Mouse (Mus musculus) lung, embryonic 15.5 days (tissue): ENCODE measurements around the gene Tsku. TPM values are rescaled to one million over a fixed set of nuclear protein-coding genes. Genes with fewer than 3 reads are reported as not detected.
A peak's percentile ranks its signal among the peaks of the same experiment; 100 is the strongest.

Experiments used
- ATAC-seq: fragments of 200-750 bp; cut with Nextera tagmentation; 2 replicates; pipeline ENCODE4 v1.8.0; 2017; ENCODE audit warnings: moderate number of reproducible peaks, borderline replicate concordance; ENCODE audit not compliant: low FRiP score, low TSS enrichment; ENCODE audit errors: extremely low read depth
- H3K27ac ChIP-seq: fragments of 300-500 bp; sonication (generic); 2 replicates; pipeline ENCODE4 v1.5.1; 2015; ENCODE audit warnings: moderate library complexity, mild to moderate bottlenecking, inconsistent platforms
- H3K27me3 ChIP-seq: fragments of 300-500 bp; sonication (generic); 2 replicates; pipeline ENCODE4 v1.6.1; 2015; ENCODE audit warnings: inconsistent platforms
- H3K36me3 ChIP-seq: fragments of 300-500 bp; sonication (generic); 2 replicates; pipeline ENCODE4 v1.6.1; 2015; ENCODE audit warnings: inconsistent platforms
- H3K4me1 ChIP-seq: fragments of 300-500 bp; sonication (generic); 2 replicates; pipeline ENCODE4 v1.6.1; 2015; ENCODE audit warnings: inconsistent platforms
- H3K4me2 ChIP-seq: fragments of 300-500 bp; sonication (generic); 2 replicates; pipeline ENCODE4 v1.6.1; 2015; ENCODE audit warnings: inconsistent platforms, mild to moderate bottlenecking, moderate library complexity
- H3K4me3 ChIP-seq: fragments of 300-500 bp; sonication (generic); 2 replicates; pipeline ENCODE4 v1.5.1; 2015; ENCODE audit warnings: mild to moderate bottlenecking, inconsistent platforms
- H3K9ac ChIP-seq: fragments of 300-500 bp; sonication (generic); 2 replicates; pipeline ENCODE4 v1.6.1; 2015; ENCODE audit warnings: inconsistent platforms
- H3K9me3 ChIP-seq: fragments of 300-500 bp; sonication (generic); 2 replicates; pipeline ENCODE4 v1.6.1; 2016; ENCODE audit warnings: inconsistent platforms
- WGBS: fragments of 180-500 bp; shearing (Covaris S2); methylation state at CpG from one replicate; pipeline ENCODE4 v1.1.7; 2015; 5-methylcytosine and 5-hydroxymethylcytosine counted together
- polyA plus RNA-seq: library from polyadenylated mRNA; unstranded; fragments of >200 nt; fragmentation: Nextera tagmentation; extraction: Ambion mirVana; gene quantifications from 2 replicates; pipeline ENCODE4 v1.2.1, GENCODE M21; 2015

Gene Tsku
- polyA plus RNA-seq, 1 experiment from 2014 or later, result 9.1 TPM

- H3K4me3 ChIP-seq, result no peak overlapping the region
- H3K36me3 ChIP-seq, result no peaks in the 10 kb centered on the region
- H3K9ac ChIP-seq, result no peak overlapping the region
- whole genome bisulfite sequencing, result 51% methylated on average over 5 of the region's 5 CpGs
- H3K4me2 ChIP-seq, result no peak overlapping the region
- H3K27me3 ChIP-seq, result no peaks in the 10 kb centered on the region; the same call in 1 of the 2 replicates
- no peaks in the 10 kb centered on the region for H3K9me3 ChIP-seq
- H3K4me1 ChIP-seq, result peaks cover 6% of the 10 kb centered on the region; the same call in 1 of the 2 replicates
- H3K27ac ChIP-seq, result no peak overlapping the region
- ATAC-seq, result no peak
Measured at GRCm38 (mm10) chr7:98340343-98340742, 20.8 kb downstream of the Tsku start.

GRCm38 (mm10) chr7:98333987-98334386, 27.1 kb downstream of the Tsku start:
- no peak overlapping the region for H3K4me2 ChIP-seq
- H3K27me3 ChIP-seq, result no peaks in the 10 kb centered on the region
- no peak overlapping the region for H3K4me3 ChIP-seq
- no peaks in the 10 kb centered on the region for H3K36me3 ChIP-seq
- WGBS, result 69% methylated on average over 3 of the region's 3 CpGs
- no peak overlapping the region for H3K27ac ChIP-seq
- no peak for ATAC-seq
- peaks cover 28% of the 10 kb centered on the region for H3K4me1 ChIP-seq
- no peak overlapping the region for H3K9ac ChIP-seq
- no peaks in the 10 kb centered on the region for H3K9me3 ChIP-seq

GRCm38 (mm10) chr7:98333507-98333906, 27.6 kb downstream of the Tsku start:
- no peaks in the 10 kb centered on the region for H3K36me3 ChIP-seq
- no peaks in the 10 kb centered on the region for H3K27me3 ChIP-seq
- H3K27ac ChIP-seq, result no peak overlapping the region
- H3K9me3 ChIP-seq, result no peaks in the 10 kb centered on the region
- 89% methylated on average over 5 of the region's 5 CpGs for WGBS
- no peak for ATAC-seq
- no peak overlapping the region for H3K9ac ChIP-seq
- H3K4me3 ChIP-seq, result no peak overlapping the region
- peaks cover 28% of the 10 kb centered on the region for H3K4me1 ChIP-seq
- H3K4me2 ChIP-seq, result no peak overlapping the region

GRCm38 (mm10) chr7:98332678-98333397, 28.3 kb downstream of the Tsku start:
- Histone ChIP-seq H3K4me1 (peaks cover 28% of the 10 kb centered on the region), H3K9me3 (no peaks in the 10 kb centered on the region)

GRCm38 (mm10) chr7:98331932-98332331, 29.2 kb downstream of the Tsku start:
- Histone ChIP-seq H3K9ac (no peak overlapping the region), H3K27ac (no peak overlapping the region), H3K4me1 (peaks cover 28% of the 10 kb centered on the region), H3K4me3 (no peak overlapping the region), H3K27me3 (no peaks in the 10 kb centered on the region), H3K4me2 (no peak overlapping the region), H3K9me3 (no peaks in the 10 kb centered on the region), H3K36me3 (no peaks in the 10 kb centered on the region)
- 9% methylated on average over 3 of the region's 3 CpGs for WGBS
- ATAC-seq, result no peak

More at GRCm38 (mm10) chr7:98332678-98333397, 28.3 kb downstream of the Tsku start:
- 54% methylated on average over 5 of the region's 5 CpGs for WGBS
- no peak overlapping the region for H3K27ac ChIP-seq
- no peaks in the 10 kb centered on the region for H3K36me3 ChIP-seq
- H3K4me2 ChIP-seq, result no peak overlapping the region
- ATAC-seq, result no peak
- no peak overlapping the region for H3K4me3 ChIP-seq
- H3K27me3 ChIP-seq, result no peaks in the 10 kb centered on the region
- no peak overlapping the region for H3K9ac ChIP-seq

GRCm38 (mm10) chr7:98330375-98331002, 30.6 kb downstream of the Tsku start:
- 48% methylated on average over 2 of the region's 2 CpGs for WGBS
- Histone ChIP-seq H3K9me3 (no peaks in the 10 kb centered on the region), H3K27me3 (no peaks in the 10 kb centered on the region), H3K27ac (peak overlapping the region; percentile 29; the same call in 1 of the 2 replicates), H3K4me3 (no peak overlapping the region), H3K4me1 (peaks cover 28% of the 10 kb centered on the region), H3K36me3 (no peaks in the 10 kb centered on the region), H3K9ac (no peak overlapping the region), H3K4me2 (no peak overlapping the region)
- ATAC-seq, result peak; percentile 44; the same call in 1 of the 2 replicates

GRCm38 (mm10) chr7:98329651-98330374, 31.3 kb downstream of the Tsku start:
- peaks cover 28% of the 10 kb centered on the region for H3K4me1 ChIP-seq
- no peak overlapping the region for H3K4me3 ChIP-seq
- no peaks in the 10 kb centered on the region for H3K36me3 ChIP-seq
- no peak overlapping the region for H3K9ac ChIP-seq
- WGBS, result 48% methylated on average over 7 of the region's 7 CpGs
- H3K27ac ChIP-seq, result 0 out of 2 replicates have a peak overlapping the region, but pooled peaks have one; percentile 29
- H3K9me3 ChIP-seq, result no peaks in the 10 kb centered on the region
- H3K4me2 ChIP-seq, result no peak overlapping the region
- H3K27me3 ChIP-seq, result no peaks in the 10 kb centered on the region
- ATAC-seq, result peak; percentile 48; the same call in 1 of the 2 replicates

GRCm38 (mm10) chr7:98328311-98328710, 32.8 kb downstream of the Tsku start:
- 50% methylated on average over 2 of the region's 2 CpGs for WGBS
- H3K9ac ChIP-seq, result no peak overlapping the region
- no peak overlapping the region for H3K4me2 ChIP-seq
- H3K36me3 ChIP-seq, result no peaks in the 10 kb centered on the region
- no peaks in the 10 kb centered on the region for H3K27me3 ChIP-seq
- no peaks in the 10 kb centered on the region for H3K9me3 ChIP-seq
- no peak overlapping the region for H3K4me3 ChIP-seq
- no peak for ATAC-seq
- no peak overlapping the region for H3K27ac ChIP-seq
- peaks cover 38% of the 10 kb centered on the region for H3K4me1 ChIP-seq

- Histone ChIP-seq H3K36me3 (no peaks in the 10 kb centered on the region), H3K4me3 (no peak overlapping the region), H3K27me3 (no peaks in the 10 kb centered on the region)
Measured at GRCm38 (mm10) chr7:98326051-98326450, 35.1 kb downstream of the Tsku start.

GRCm38 (mm10) chr7:98324228-98324627, 36.9 kb downstream of the Tsku start:
- ATAC-seq, result no peak
- WGBS, result 68% methylated on average over 1 of the region's 1 CpGs
- H3K4me1 ChIP-seq, result peaks cover 12% of the 10 kb centered on the region
- H3K27me3 ChIP-seq, result no peaks in the 10 kb centered on the region
- H3K9me3 ChIP-seq, result no peaks in the 10 kb centered on the region
- H3K36me3 ChIP-seq, result no peaks in the 10 kb centered on the region
- no peak overlapping the region for H3K27ac ChIP-seq
- no peak overlapping the region for H3K9ac ChIP-seq
- no peak overlapping the region for H3K4me2 ChIP-seq
- no peak overlapping the region for H3K4me3 ChIP-seq

More at GRCm38 (mm10) chr7:98326051-98326450, 35.1 kb downstream of the Tsku start:
- 74% methylated on average over 7 of the region's 7 CpGs for WGBS
- H3K4me1 ChIP-seq, result peaks cover 30% of the 10 kb centered on the region
- H3K4me2 ChIP-seq, result no peak overlapping the region
- no peak for ATAC-seq
- no peak overlapping the region for H3K9ac ChIP-seq
- no peaks in the 10 kb centered on the region for H3K9me3 ChIP-seq
- no peak overlapping the region for H3K27ac ChIP-seq

GRCm38 (mm10) chr7:98323288-98324019, 37.7 kb downstream of the Tsku start:
- no peak overlapping the region for H3K27ac ChIP-seq
- H3K4me2 ChIP-seq, result no peak overlapping the region
- no peak overlapping the region for H3K4me3 ChIP-seq
- H3K9ac ChIP-seq, result no peak overlapping the region
- no peaks in the 10 kb centered on the region for H3K27me3 ChIP-seq
- no peaks in the 10 kb centered on the region for H3K9me3 ChIP-seq
- 0 out of 2 replicates have a peak, but pooled peaks have one; percentile 11 for ATAC-seq
- H3K4me1 ChIP-seq, result peaks cover 12% of the 10 kb centered on the region
- 28% methylated on average over 5 of the region's 5 CpGs for WGBS
- no peaks in the 10 kb centered on the region for H3K36me3 ChIP-seq
